ENCODE assay signal across 14 mouse cellular contexts in the genomic region with DNA sequence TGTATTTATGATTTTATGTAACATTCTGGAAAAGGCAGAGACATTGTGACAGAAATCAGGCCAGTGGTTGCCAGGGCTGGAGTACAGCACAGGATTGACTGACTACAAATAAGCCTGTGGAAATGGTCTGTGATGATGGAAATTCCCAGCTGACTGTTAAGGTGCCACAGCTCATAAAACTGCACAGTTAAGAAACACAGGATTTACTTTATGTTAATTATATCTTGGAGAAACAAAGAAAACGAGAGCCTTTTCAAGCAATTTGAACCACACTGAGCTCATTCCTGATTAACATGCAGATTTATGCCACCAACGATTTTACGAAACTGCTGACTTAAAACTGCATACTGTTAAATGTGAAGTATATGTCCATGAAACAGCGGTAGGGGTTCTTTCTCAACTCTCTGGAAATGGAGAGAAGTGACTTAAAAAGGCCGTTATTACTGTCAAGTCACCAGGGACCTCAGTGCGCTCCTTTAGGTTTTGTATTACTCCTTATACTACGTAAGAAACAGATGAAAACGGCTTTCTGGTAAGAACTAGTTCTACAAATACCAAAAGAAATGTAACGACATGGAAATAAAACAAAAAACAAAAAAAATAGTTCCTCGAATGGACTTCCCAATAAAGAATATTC.
DNase-seq lines count a peak whose midpoint lies in the region; ATAC-seq lines count a peak whose summit lies in the region.
"Had no signal": no experiment of that assay in that cellular context is flagged by ENCODE, and none has a peak within 500 bp of the region (broad histone marks: within the 10 kb centered on the region; RNA-seq: fewer than 3 reads in every experiment).

No protein-coding gene starts in this region.

- no peaks in the 10 kb centered on the region for H3K36me3 ChIP-seq in hindbrain, embryonic 12.5 days
- no peaks in the 10 kb centered on the region for H3K36me3 ChIP-seq in hindbrain, embryonic 11.5 days (ENCODE audit: control insufficient read depth, insufficient read depth, low read length)
- H3K36me3 ChIP-seq: embryonic facial prominence, embryonic 13.5 days; heart, embryonic 15.5 days had no signal

- DNase-seq in hindbrain, embryonic 11.5 days (ENCODE audit: low spot score) = no peak
- peak; percentile 37 for DNase-seq in right cerebral cortex, adult 18-20 months
- DNase-seq in right cerebral cortex, postnatal 14 days = no peak
- DNase-seq in left cerebral cortex, postnatal 36 days (ENCODE audit: low spot score in 2 of 2) = peak; percentile 24 to 30
- no peak for DNase-seq in heart, postnatal 4 days
- no peak for DNase-seq in gastrocnemius, postnatal 25 days
- DNase-seq: adrenal gland, postnatal 36 days; cerebellum, adult 8-10 months; kidney, adult 18-20 months; thymus, adult 18-20 months had no signal

- no peaks in the 10 kb centered on the region for H3K9me3 ChIP-seq in hindbrain, embryonic 12.5 days (replicated peaks)
- no peaks in the 10 kb centered on the region for H3K9me3 ChIP-seq in hindbrain, embryonic 11.5 days (ENCODE audit: control insufficient read depth, low read length)
- H3K9me3 ChIP-seq: embryonic facial prominence, embryonic 13.5 days; heart, embryonic 15.5 days had no signal

- H3K27me3 ChIP-seq in hindbrain, embryonic 12.5 days = no peaks in the 10 kb centered on the region
- H3K27me3 ChIP-seq in hindbrain, embryonic 11.5 days (ENCODE audit: control insufficient read depth, insufficient read depth, low read length) = no peaks in the 10 kb centered on the region
- H3K27me3 ChIP-seq: embryonic facial prominence, embryonic 13.5 days; heart, embryonic 15.5 days had no signal

- 72% methylated on average over 10 of the region's 10 CpGs for WGBS in hindbrain, embryonic 12.5 days
- 88% methylated on average over 10 of the region's 10 CpGs for WGBS in hindbrain, embryonic 11.5 days

- no peak overlapping the region for H3K4me2 ChIP-seq in hindbrain, embryonic 12.5 days (replicated peaks)
- no peak overlapping the region for H3K4me2 ChIP-seq in hindbrain, embryonic 11.5 days (replicated peaks; ENCODE audit: low read depth, low read length)
- H3K4me2 ChIP-seq: embryonic facial prominence, embryonic 13.5 days; heart, embryonic 15.5 days had no signal

- H3K27ac ChIP-seq in hindbrain, embryonic 12.5 days = no peak overlapping the region
- H3K27ac ChIP-seq in hindbrain, embryonic 11.5 days (ENCODE audit: low read depth, low read length) = no peak overlapping the region
- H3K27ac ChIP-seq: embryonic facial prominence, embryonic 13.5 days; heart, embryonic 15.5 days had no signal

- ATAC-seq in hindbrain, embryonic 12.5 days (ENCODE audit: low FRiP score) = 0 out of 2 replicates have a peak, but pooled peaks have one; percentile 32
- no peak for ATAC-seq in hindbrain, embryonic 11.5 days (ENCODE audit: low FRiP score)
- ATAC-seq in activated CD4-positive, CD25-positive, alpha-beta regulatory T cell, adult 4 months = no peak

- no peaks in the 10 kb centered on the region for H3K4me1 ChIP-seq in hindbrain, embryonic 12.5 days
- no peaks in the 10 kb centered on the region for H3K4me1 ChIP-seq in hindbrain, embryonic 11.5 days (replicated peaks; ENCODE audit: control insufficient read depth, insufficient read depth, low read length)
- H3K4me1 ChIP-seq: embryonic facial prominence, embryonic 13.5 days; heart, embryonic 15.5 days had no signal

- H3K4me3 ChIP-seq in hindbrain, embryonic 12.5 days = no peak overlapping the region
- no peak overlapping the region for H3K4me3 ChIP-seq in hindbrain, embryonic 11.5 days (ENCODE audit: low read depth, low read length)
- H3K4me3 ChIP-seq: embryonic facial prominence, embryonic 13.5 days; heart, embryonic 15.5 days had no signal

- no peak overlapping the region for H3K9ac ChIP-seq in hindbrain, embryonic 12.5 days
- H3K9ac ChIP-seq in hindbrain, embryonic 11.5 days (ENCODE audit: low read depth, low read length) = no peak overlapping the region
- H3K9ac ChIP-seq: embryonic facial prominence, embryonic 13.5 days; heart, embryonic 15.5 days had no signal

- intact Hi-C loops in left cerebral cortex, postnatal 36 days (cut with DNase I) = no loop called here

Comparison
In these comparisons a context has a peak if more than half of its experiments do, and no peak if none do; other contexts are left out.
1. DNase-seq: peak in right cerebral cortex, adult 18-20 months (single experiment) and left cerebral cortex, postnatal 36 days (2 of 2); none in hindbrain, embryonic 11.5 days (single experiment), right cerebral cortex, postnatal 14 days (single experiment), heart, postnatal 4 days (single experiment) and gastrocnemius, postnatal 25 days (single experiment).